Mouse (Mus musculus) hindbrain, embryonic 16.5 days (tissue): ENCODE results near the gene Trib2. TPM values are rescaled to one million over a fixed set of nuclear protein-coding genes. Genes with fewer than 3 reads are reported as not detected.

Experiments
- ATAC-seq: fragments of 200-750 bp; cut with Nextera tagmentation; 2 replicates; pipeline ENCODE4 v1.8.0; 2017; ENCODE audit warnings: moderate TSS enrichment, moderate library complexity
- H3K27ac ChIP-seq: fragments of 300-500 bp; sonication (generic); 2 replicates; pipeline ENCODE4 v1.5.1; 2014; ENCODE audit warnings: low read depth, mild to moderate bottlenecking, control low read depth, low read length, moderate library complexity
- H3K27me3 ChIP-seq: fragments of 300-500 bp; sonication (generic); replicated peaks from 2 replicates; pipeline ENCODE4 v1.6.1; 2014; ENCODE audit warnings: low read length; ENCODE audit not compliant: control insufficient read depth, insufficient read depth
- H3K36me3 ChIP-seq: fragments of 300-500 bp; sonication (generic); 2 replicates; pipeline ENCODE4 v1.6.1; 2014; ENCODE audit warnings: mild to moderate bottlenecking, low read length, moderate library complexity, mixed read lengths; ENCODE audit not compliant: control insufficient read depth, insufficient read depth
- H3K4me1 ChIP-seq: fragments of 300-500 bp; sonication (generic); 2 replicates; pipeline ENCODE4 v1.6.1; 2014; ENCODE audit warnings: low read depth, low read length; ENCODE audit not compliant: control insufficient read depth, insufficient read depth
- H3K4me2 ChIP-seq: fragments of 300-500 bp; sonication (generic); 2 replicates; pipeline ENCODE4 v1.6.1; 2014; ENCODE audit warnings: mild to moderate bottlenecking, low read length, control low read depth, moderate library complexity
- H3K4me3 ChIP-seq: fragments of 300-500 bp; sonication (generic); 2 replicates; pipeline ENCODE4 v1.5.1; 2014; ENCODE audit warnings: mild to moderate bottlenecking, low read length, control low read depth, moderate library complexity
- H3K9ac ChIP-seq: fragments of 300-500 bp; sonication (generic); 2 replicates; pipeline ENCODE4 v1.6.1; 2014; ENCODE audit warnings: low read depth, mild to moderate bottlenecking, control low read depth, low read length, moderate library complexity
- H3K9me3 ChIP-seq: fragments of 300-500 bp; sonication (generic); 2 replicates; pipeline ENCODE4 v1.6.1; 2014; ENCODE audit warnings: mild to moderate bottlenecking, low read length, moderate library complexity; ENCODE audit not compliant: control insufficient read depth
- WGBS: fragments of 180-500 bp; shearing (Covaris S2); extraction: QIAGEN DNeasy Blood & Tissue Kit; methylation state at CpG from one replicate; pipeline ENCODE4 v1.1.7; 2014; 5-methylcytosine and 5-hydroxymethylcytosine counted together
- polyA plus RNA-seq: library from polyadenylated mRNA; unstranded; fragments of >200 nt; fragmentation: Nextera tagmentation; extraction: Ambion mirVana; gene quantifications from 2 replicates; pipeline ENCODE4 v1.2.1, GENCODE M21; 2015

Trib2 gene
- polyA plus RNA-seq, 1 experiment from 2014 or later: 124 TPM

- 93% methylated on average over 12 of the region's 12 CpGs for WGBS
- no peak overlapping the region for H3K4me2 ChIP-seq
- no peaks in the 10 kb centered on the region for H3K27me3 ChIP-seq
- H3K9ac ChIP-seq: no peak overlapping the region
- no peak for ATAC-seq
- H3K4me3 ChIP-seq: no peak overlapping the region
- H3K4me1 ChIP-seq: no peaks in the 10 kb centered on the region
- H3K27ac ChIP-seq: no peak overlapping the region
- H3K9me3 ChIP-seq: no peaks in the 10 kb centered on the region; the same call in 1 of the 2 replicates
- no peaks in the 10 kb centered on the region for H3K36me3 ChIP-seq
Observed at GRCm38 (mm10) chr12:15840864-15841557, 24.3 kb upstream of the Trib2 start.

- no peaks in the 10 kb centered on the region for H3K4me1 ChIP-seq
Observed at GRCm38 (mm10) chr12:15838201-15838600, 21.5 kb upstream of the Trib2 start.

GRCm38 (mm10) chr12:15837566-15837965 is 20.8 kb upstream of the Trib2 start:
- Histone ChIP-seq H3K27me3 (no peaks in the 10 kb centered on the region), H3K9ac (no peak overlapping the region), H3K27ac (no peak overlapping the region), H3K4me3 (no peak overlapping the region), H3K36me3 (no peaks in the 10 kb centered on the region), H3K4me1 (no peaks in the 10 kb centered on the region), H3K9me3 (no peaks in the 10 kb centered on the region; the same call in 1 of the 2 replicates), H3K4me2 (no peak overlapping the region)
- 89% methylated on average over 4 of the region's 4 CpGs for whole genome bisulfite sequencing
- no peak for ATAC-seq

More at GRCm38 (mm10) chr12:15838201-15838600, 21.5 kb upstream of the Trib2 start:
- ATAC-seq: no peak
- H3K9ac ChIP-seq: no peak overlapping the region
- no peak overlapping the region for H3K4me2 ChIP-seq
- no peaks in the 10 kb centered on the region; the same call in 1 of the 2 replicates for H3K9me3 ChIP-seq
- H3K27ac ChIP-seq: no peak overlapping the region
- no peaks in the 10 kb centered on the region for H3K27me3 ChIP-seq
- no peak overlapping the region for H3K4me3 ChIP-seq
- WGBS: 93% methylated on average over 2 of the region's 2 CpGs
- no peaks in the 10 kb centered on the region for H3K36me3 ChIP-seq

GRCm38 (mm10) chr12:15832674-15833052 is 15.9 kb upstream of the Trib2 start:
- Histone ChIP-seq H3K27me3 (no peaks in the 10 kb centered on the region), H3K4me2 (no peak overlapping the region), H3K9ac (no peak overlapping the region), H3K27ac (no peak overlapping the region), H3K36me3 (no peaks in the 10 kb centered on the region), H3K9me3 (no peaks in the 10 kb centered on the region; the same call in 1 of the 2 replicates), H3K4me1 (no peaks in the 10 kb centered on the region), H3K4me3 (no peak overlapping the region)
- no peak for ATAC-seq
- WGBS: 94% methylated on average over 7 of the region's 7 CpGs

- no peaks in the 10 kb centered on the region for H3K4me1 ChIP-seq
- H3K9me3 ChIP-seq: no peaks in the 10 kb centered on the region
- no peaks in the 10 kb centered on the region for H3K27me3 ChIP-seq
- no peak overlapping the region for H3K27ac ChIP-seq
- no peak overlapping the region for H3K9ac ChIP-seq
- 76% methylated on average over 3 of the region's 3 CpGs for WGBS
- no peak overlapping the region for H3K4me2 ChIP-seq
- no peak overlapping the region for H3K4me3 ChIP-seq
- H3K36me3 ChIP-seq: no peaks in the 10 kb centered on the region
- no peak for ATAC-seq
Observed at GRCm38 (mm10) chr12:15831941-15832673, 15.4 kb upstream of the Trib2 start.

GRCm38 (mm10) chr12:15830750-15831149 is 14.0 kb upstream of the Trib2 start:
- no peak overlapping the region for H3K27ac ChIP-seq
- H3K27me3 ChIP-seq: no peaks in the 10 kb centered on the region
- no peak for ATAC-seq
- no peaks in the 10 kb centered on the region for H3K36me3 ChIP-seq
- no peaks in the 10 kb centered on the region for H3K9me3 ChIP-seq
- H3K9ac ChIP-seq: no peak overlapping the region
- H3K4me2 ChIP-seq: no peak overlapping the region
- WGBS: 94% methylated on average over 3 of the region's 3 CpGs
- H3K4me3 ChIP-seq: no peak overlapping the region
- no peaks in the 10 kb centered on the region for H3K4me1 ChIP-seq

- Histone ChIP-seq H3K36me3 (no peaks in the 10 kb centered on the region), H3K27me3 (no peaks in the 10 kb centered on the region), H3K4me2 (no peak overlapping the region), H3K9ac (no peak overlapping the region), H3K4me1 (no peaks in the 10 kb centered on the region), H3K4me3 (no peak overlapping the region), H3K27ac (no peak overlapping the region), H3K9me3 (no peaks in the 10 kb centered on the region)
- WGBS: 90% methylated on average over 2 of the region's 2 CpGs
- no peak for ATAC-seq
Observed at GRCm38 (mm10) chr12:15828815-15829398, 12.2 kb upstream of the Trib2 start.

GRCm38 (mm10) chr12:15821019-15821418 is 4.3 kb upstream of the Trib2 start:
- Histone ChIP-seq H3K4me1 (peaks cover 3% of the 10 kb centered on the region; the same call in 1 of the 2 replicates), H3K36me3 (no peaks in the 10 kb centered on the region), H3K4me3 (no peak overlapping the region), H3K9ac (no peak overlapping the region), H3K9me3 (no peaks in the 10 kb centered on the region), H3K4me2 (no peak overlapping the region), H3K27ac (no peak overlapping the region), H3K27me3 (no peaks in the 10 kb centered on the region)
- ATAC-seq: no peak

- WGBS: 30% methylated on average over 4 of the region's 4 CpGs
- Histone ChIP-seq H3K9me3 (no peaks in the 10 kb centered on the region), H3K27me3 (no peaks in the 10 kb centered on the region), H3K4me2 (peak overlapping the region; percentile 78), H3K36me3 (no peaks in the 10 kb centered on the region), H3K9ac (peak overlapping the region; percentile 95), H3K4me3 (peak overlapping the region; percentile 85), H3K27ac (peak overlapping the region; percentile 99), H3K4me1 (peaks cover 3% of the 10 kb centered on the region; the same call in 1 of the 2 replicates)
- no peak for ATAC-seq
Observed at GRCm38 (mm10) chr12:15817365-15817764, 643 bp upstream of the Trib2 start.
